Mouse (Mus musculus): Measurements from ENCODE around the gene Sipa1l3. TPM values are rescaled to one million over a fixed set of nuclear protein-coding genes. Genes with fewer than 3 reads are reported as not detected.

Gene Sipa1l3
- polyA plus RNA-seq, 1 experiment from 2014 or later = 13.9 TPM

DNA sequence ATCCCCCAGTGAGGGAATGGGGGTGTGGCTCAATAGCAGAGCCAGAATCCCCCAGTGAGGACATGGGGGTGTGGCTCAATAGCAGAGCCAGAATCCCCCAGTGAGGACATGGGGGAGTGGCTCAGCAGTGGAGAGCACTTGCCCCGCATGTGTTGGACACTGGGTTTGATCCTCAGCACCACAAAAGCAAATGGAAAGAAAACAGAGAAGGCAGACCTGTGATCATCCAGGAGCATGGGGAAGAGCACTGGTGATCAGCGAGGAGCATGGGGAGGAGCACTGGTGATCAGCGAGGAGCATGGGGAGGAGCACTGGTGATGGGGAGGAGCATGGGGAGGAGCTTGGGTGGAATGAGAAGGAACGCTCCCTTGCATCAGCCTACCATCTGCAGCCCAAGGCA lies 98.6 kb downstream of the Sipa1l3 start:
- no peak overlapping the region for H3K4me3 ChIP-seq
- H3K4me1 ChIP-seq = peaks cover 34% of the 10 kb centered on the region
- H3K9me3 ChIP-seq = no peaks in the 10 kb centered on the region
- H3K27ac ChIP-seq = no peak overlapping the region
- H3K27me3 ChIP-seq = no peaks in the 10 kb centered on the region
- ATAC-seq (ENCODE audit: low FRiP score, low read depth) = no peak
- no peaks in the 10 kb centered on the region for H3K36me3 ChIP-seq
- no peak overlapping the region for H3K9ac ChIP-seq
- H3K4me2 ChIP-seq (replicated peaks) = no peak overlapping the region
- WGBS = 49% methylated on average over 4 of the region's 4 CpGs

DNA sequence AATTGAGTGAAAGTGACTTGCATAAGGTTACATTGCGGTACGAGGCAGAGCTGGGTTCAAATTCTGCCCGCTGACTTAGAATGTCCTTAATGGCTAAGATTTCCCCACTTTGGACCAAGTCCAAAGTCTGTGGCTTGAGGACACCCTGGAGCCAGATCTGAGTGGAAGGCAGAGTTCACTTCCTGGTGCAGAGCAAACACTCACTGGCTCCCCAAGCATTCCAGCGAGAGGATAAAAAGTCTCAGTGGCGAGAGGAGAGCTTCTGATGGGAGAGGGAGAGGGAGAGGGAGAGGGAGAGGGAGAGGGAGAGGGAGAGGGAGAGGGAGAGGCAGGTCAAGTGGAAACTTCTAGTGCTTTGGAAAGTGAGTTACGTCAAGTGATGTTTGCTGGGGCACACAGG lies 100.2 kb downstream of the Sipa1l3 start:
- Histone ChIP-seq H3K27ac (no peak overlapping the region), H3K36me3 (no peaks in the 10 kb centered on the region), H3K4me2 (replicated peaks) (no peak overlapping the region), H3K4me3 (no peak overlapping the region), H3K4me1 (peaks cover 25% of the 10 kb centered on the region), H3K9ac (no peak overlapping the region), H3K27me3 (no peaks in the 10 kb centered on the region), H3K9me3 (no peaks in the 10 kb centered on the region)
- no peak for ATAC-seq (ENCODE audit: low FRiP score, low read depth)
- 64% methylated on average over 6 of the region's 6 CpGs for WGBS

DNA sequence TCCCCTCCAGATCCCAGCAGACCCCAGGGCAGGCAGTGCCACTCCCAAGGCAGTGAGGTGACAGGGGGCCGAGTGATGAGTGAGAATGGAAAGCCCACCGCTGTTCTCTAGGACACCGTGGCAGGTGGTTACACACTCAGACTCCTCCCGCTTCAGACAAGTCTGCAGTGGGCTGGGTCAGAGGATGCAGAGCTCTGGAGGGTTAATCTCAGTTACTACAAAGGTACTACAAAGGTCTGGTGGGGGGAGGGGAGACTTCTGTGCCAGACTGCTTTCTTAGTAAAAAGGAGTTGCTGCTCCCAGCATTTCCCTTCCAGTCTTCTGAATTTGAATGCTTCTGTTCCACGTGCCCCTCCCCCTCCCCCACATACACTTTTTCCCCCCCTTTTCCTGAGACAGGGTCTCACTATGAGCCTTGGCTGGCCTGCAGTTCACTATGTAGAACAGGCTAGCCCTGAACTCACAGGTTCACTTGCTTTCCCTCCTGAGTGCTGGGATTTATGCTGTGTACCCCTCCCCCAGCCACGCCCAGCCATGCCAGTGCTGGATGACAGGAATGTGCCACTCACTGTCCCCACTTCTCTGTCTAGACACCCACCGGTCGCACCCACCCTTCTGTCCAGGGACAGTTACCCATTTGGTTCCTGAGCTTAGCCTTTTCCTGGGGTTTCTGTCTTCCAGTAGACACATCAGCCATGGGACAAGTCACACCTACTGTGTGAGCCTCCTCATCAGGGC lies 100.9 kb downstream of the Sipa1l3 start:
- Histone ChIP-seq H3K36me3 (no peaks in the 10 kb centered on the region), H3K9ac (no peak overlapping the region), H3K4me3 (no peak overlapping the region), H3K9me3 (no peaks in the 10 kb centered on the region), H3K27me3 (no peaks in the 10 kb centered on the region), H3K27ac (no peak overlapping the region), H3K4me1 (peaks cover 27% of the 10 kb centered on the region), H3K4me2 (replicated peaks) (no peak overlapping the region)
- 36% methylated on average over 8 of the region's 8 CpGs for WGBS
- ATAC-seq (ENCODE audit: low FRiP score, low read depth) = no peak

- ATAC-seq (ENCODE audit: low FRiP score, low read depth) = no peak
- Histone ChIP-seq H3K36me3 (no peaks in the 10 kb centered on the region), H3K27me3 (no peaks in the 10 kb centered on the region), H3K4me3 (no peak overlapping the region), H3K27ac (no peak overlapping the region), H3K4me2 (replicated peaks) (no peak overlapping the region), H3K9me3 (no peaks in the 10 kb centered on the region), H3K4me1 (peaks cover 33% of the 10 kb centered on the region), H3K9ac (no peak overlapping the region)
- WGBS = 44% methylated on average over 2 of the region's 2 CpGs
Measured at GRCm38 (mm10) chr7:29416906-29417305, 101.5 kb downstream of the Sipa1l3 start.

- WGBS = 37% methylated on average over 8 of the region's 8 CpGs
- ATAC-seq (ENCODE audit: low FRiP score, low read depth) = 0 out of 2 replicates have a peak, but pooled peaks have one; percentile 7
Measured at GRCm38 (mm10) chr7:29411838-29412580, 106.4 kb downstream of the Sipa1l3 start.

GRCm38 (mm10) chr7:29411216-29411816 lies 107.1 kb downstream of the Sipa1l3 start:
- Histone ChIP-seq H3K4me3 (no peak overlapping the region), H3K9me3 (no peaks in the 10 kb centered on the region), H3K4me2 (replicated peaks) (no peak overlapping the region; the same call in 1 of the 2 replicates), H3K36me3 (0 out of 2 replicates have a peak, but pooled peaks cover 3% of the 10 kb centered on the region), H3K9ac (0 out of 2 replicates have a peak overlapping the region, but pooled peaks have one; percentile 31), H3K4me1 (peaks cover 40% of the 10 kb centered on the region), H3K27ac (peak overlapping the region; percentile 33; the same call in 1 of the 2 replicates), H3K27me3 (no peaks in the 10 kb centered on the region)
- peak; percentile 29; the same call in 1 of the 2 replicates for ATAC-seq (ENCODE audit: low FRiP score, low read depth)
- WGBS = 12% methylated on average over 4 of the region's 4 CpGs

More at GRCm38 (mm10) chr7:29411838-29412580, 106.4 kb downstream of the Sipa1l3 start:
- H3K4me1 ChIP-seq = peaks cover 41% of the 10 kb centered on the region
- no peaks in the 10 kb centered on the region for H3K27me3 ChIP-seq
- H3K9me3 ChIP-seq = no peaks in the 10 kb centered on the region
- H3K4me2 ChIP-seq (replicated peaks) = no peak overlapping the region
- H3K36me3 ChIP-seq = 0 out of 2 replicates have a peak, but pooled peaks cover 3% of the 10 kb centered on the region
- no peak overlapping the region for H3K4me3 ChIP-seq
- no peak overlapping the region for H3K9ac ChIP-seq
- H3K27ac ChIP-seq = no peak overlapping the region

DNA sequence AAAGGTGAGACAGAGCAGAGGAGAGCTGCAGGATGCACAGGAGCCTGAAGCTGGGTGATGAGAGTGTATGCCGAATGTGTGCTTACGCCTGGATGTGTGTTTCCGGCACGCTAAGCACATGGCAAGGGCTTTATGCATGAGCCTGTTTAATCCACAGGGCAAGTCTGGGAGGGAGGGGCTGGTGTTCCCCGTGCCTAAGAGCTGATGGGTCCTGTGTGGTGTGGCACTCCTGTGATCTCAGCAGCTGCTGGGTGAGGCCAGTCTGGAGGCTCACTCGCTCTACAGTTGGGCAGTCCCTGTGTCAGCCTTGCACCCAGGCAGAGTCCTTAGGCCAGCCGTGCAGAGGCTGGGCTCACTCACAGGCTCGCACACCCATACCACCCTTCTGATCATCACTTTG lies 108.0 kb downstream of the Sipa1l3 start:
- H3K27ac ChIP-seq = no peak overlapping the region; the same call in 1 of the 2 replicates
- peaks cover 40% of the 10 kb centered on the region for H3K4me1 ChIP-seq
- H3K4me2 ChIP-seq (replicated peaks) = no peak overlapping the region
- no peak overlapping the region for H3K9ac ChIP-seq
- H3K4me3 ChIP-seq = no peak overlapping the region
- no peaks in the 10 kb centered on the region for H3K27me3 ChIP-seq
- no peaks in the 10 kb centered on the region for H3K9me3 ChIP-seq
- H3K36me3 ChIP-seq = 0 out of 2 replicates have a peak, but pooled peaks cover 3% of the 10 kb centered on the region
- 67% methylated on average over 8 of the region's 8 CpGs for WGBS
- ATAC-seq (ENCODE audit: low FRiP score, low read depth) = no peak

GRCm38 (mm10) chr7:29406855-29407254 lies 111.6 kb downstream of the Sipa1l3 start:
- Histone ChIP-seq H3K27me3 (no peaks in the 10 kb centered on the region), H3K9me3 (peaks cover 9% of the 10 kb centered on the region; the same call in 1 of the 2 replicates), H3K4me2 (replicated peaks) (no peak overlapping the region), H3K4me1 (peaks cover 32% of the 10 kb centered on the region), H3K9ac (no peak overlapping the region), H3K27ac (no peak overlapping the region), H3K36me3 (peaks cover 6% of the 10 kb centered on the region; the same call in 1 of the 2 replicates), H3K4me3 (no peak overlapping the region)
- 83% methylated on average over 4 of the region's 4 CpGs for WGBS
- ATAC-seq (ENCODE audit: low FRiP score, low read depth) = no peak

DNA sequence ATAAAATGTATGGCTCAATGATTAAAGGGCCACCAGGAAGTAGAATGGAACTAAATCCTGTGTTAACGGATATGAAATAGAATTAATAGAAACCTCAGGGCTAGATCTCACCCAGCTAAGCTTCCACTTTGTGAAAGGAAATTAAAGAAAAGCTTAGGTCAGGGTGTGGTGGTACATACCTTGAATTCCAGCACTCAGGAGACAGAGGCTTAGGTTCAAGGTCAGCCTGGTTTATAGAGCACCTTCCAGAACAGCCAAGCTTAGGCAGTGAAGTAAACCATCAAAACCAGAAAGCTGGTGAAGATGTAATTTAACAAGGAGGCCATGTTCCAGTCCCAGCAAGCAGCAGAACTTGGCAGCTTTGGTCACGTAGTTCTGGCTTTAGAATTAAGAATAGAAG lies 114.3 kb downstream of the Sipa1l3 start:
- Histone ChIP-seq H3K9me3 (peaks cover 9% of the 10 kb centered on the region; the same call in 1 of the 2 replicates), H3K4me3 (no peak overlapping the region), H3K36me3 (peaks cover 24% of the 10 kb centered on the region), H3K9ac (no peak overlapping the region), H3K27ac (no peak overlapping the region), H3K27me3 (no peaks in the 10 kb centered on the region), H3K4me2 (replicated peaks) (no peak overlapping the region), H3K4me1 (peaks cover 4% of the 10 kb centered on the region)
- 87% methylated on average over 2 of the region's 2 CpGs for WGBS
- no peak for ATAC-seq (ENCODE audit: low FRiP score, low read depth)

DNA sequence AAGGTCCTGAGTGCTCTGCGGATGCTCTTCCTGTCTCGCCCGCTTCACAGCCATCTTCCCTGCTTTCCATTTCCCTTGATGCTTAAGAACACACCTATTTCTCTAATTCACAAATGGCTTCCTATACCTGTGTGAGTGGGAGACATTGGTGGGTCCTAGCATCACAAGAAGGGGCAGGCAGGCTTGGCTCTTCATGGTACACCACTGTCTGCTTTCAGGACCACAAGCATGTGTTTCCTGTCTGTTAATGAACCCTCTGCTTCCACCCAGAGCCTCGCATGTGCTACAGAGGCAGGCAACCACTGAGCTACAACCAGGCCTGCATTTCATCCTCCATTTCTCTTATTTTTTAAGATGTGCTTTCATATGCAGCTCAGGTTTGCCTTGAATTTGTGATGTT lies 116.4 kb downstream of the Sipa1l3 start:
- Histone ChIP-seq H3K36me3 (peaks cover 37% of the 10 kb centered on the region), H3K27ac (no peak overlapping the region), H3K9ac (no peak overlapping the region), H3K9me3 (peaks cover 9% of the 10 kb centered on the region; the same call in 1 of the 2 replicates), H3K27me3 (no peaks in the 10 kb centered on the region), H3K4me2 (replicated peaks) (no peak overlapping the region), H3K4me1 (no peaks in the 10 kb centered on the region), H3K4me3 (no peak overlapping the region)
- WGBS = 94% methylated on average over 4 of the region's 4 CpGs
- ATAC-seq (ENCODE audit: low FRiP score, low read depth) = no peak

- no peaks in the 10 kb centered on the region for H3K27me3 ChIP-seq
- no peak overlapping the region for H3K4me3 ChIP-seq
- H3K9me3 ChIP-seq = peaks cover 9% of the 10 kb centered on the region; the same call in 1 of the 2 replicates
- no peak overlapping the region for H3K9ac ChIP-seq
- ATAC-seq (ENCODE audit: low FRiP score, low read depth) = no peak
- no peak overlapping the region for H3K4me2 ChIP-seq (replicated peaks)
- no peaks in the 10 kb centered on the region for H3K4me1 ChIP-seq
- H3K27ac ChIP-seq = no peak overlapping the region
- 93% methylated on average over 8 of the region's 8 CpGs for WGBS
- peaks cover 52% of the 10 kb centered on the region for H3K36me3 ChIP-seq
Measured at GRCm38 (mm10) chr7:29400451-29400850, 118.0 kb downstream of the Sipa1l3 start.

DNA sequence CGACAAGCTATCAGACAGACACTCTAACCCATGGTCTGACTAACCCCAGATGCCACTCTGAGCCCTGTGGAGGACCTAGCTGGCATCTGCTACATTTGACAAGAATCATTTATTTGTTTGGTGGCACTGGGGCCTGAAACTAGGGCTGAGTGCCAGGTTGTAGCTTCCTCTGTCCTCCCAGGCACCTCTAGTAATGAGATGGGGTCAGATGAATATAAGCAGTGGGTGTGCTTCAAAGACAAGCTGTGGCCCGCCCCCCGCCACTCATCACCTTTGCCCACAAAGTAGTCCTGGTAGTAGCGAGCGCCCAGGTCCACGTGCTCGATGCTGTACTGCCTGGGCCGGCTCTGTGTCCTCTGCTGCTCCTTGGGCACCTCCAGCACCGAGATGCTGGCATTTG lies 119.4 kb downstream of the Sipa1l3 start:
- Histone ChIP-seq H3K4me2 (replicated peaks) (no peak overlapping the region), H3K9ac (no peak overlapping the region), H3K27me3 (no peaks in the 10 kb centered on the region), H3K4me1 (no peaks in the 10 kb centered on the region), H3K27ac (no peak overlapping the region), H3K36me3 (peaks cover 66% of the 10 kb centered on the region), H3K4me3 (no peak overlapping the region), H3K9me3 (peaks cover 9% of the 10 kb centered on the region; the same call in 1 of the 2 replicates)
- ATAC-seq (ENCODE audit: low FRiP score, low read depth) = no peak
- 96% methylated on average over 9 of the region's 9 CpGs for WGBS
